Mouse (Mus musculus): ENCODE measurements around the gene Olfr1298.

The Olfr1298 gene

DNA sequence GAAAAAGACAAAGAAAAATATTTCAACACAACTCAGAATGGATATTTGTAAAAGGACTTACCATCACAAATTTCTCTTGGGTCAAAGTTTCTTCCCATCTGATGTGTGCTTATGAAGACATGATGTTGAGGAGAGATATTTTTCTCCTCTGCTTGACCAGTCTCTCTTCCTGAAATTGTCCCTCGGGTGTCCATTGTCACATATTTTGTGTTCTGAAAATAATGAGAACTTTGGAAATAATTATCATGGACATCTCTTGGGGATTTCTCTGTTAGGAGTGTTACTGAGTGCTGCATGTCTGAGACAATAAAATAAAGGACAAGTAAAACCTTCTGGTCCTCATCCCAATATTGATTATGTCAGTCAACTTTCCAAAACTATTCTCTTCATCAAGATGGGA lies at the start of gene Olfr1298:
Gene Olfr1298 (minus strand): TSS at position 101 of the 400 bp plus-strand sequence.
- no peak for DNase-seq

DNA sequence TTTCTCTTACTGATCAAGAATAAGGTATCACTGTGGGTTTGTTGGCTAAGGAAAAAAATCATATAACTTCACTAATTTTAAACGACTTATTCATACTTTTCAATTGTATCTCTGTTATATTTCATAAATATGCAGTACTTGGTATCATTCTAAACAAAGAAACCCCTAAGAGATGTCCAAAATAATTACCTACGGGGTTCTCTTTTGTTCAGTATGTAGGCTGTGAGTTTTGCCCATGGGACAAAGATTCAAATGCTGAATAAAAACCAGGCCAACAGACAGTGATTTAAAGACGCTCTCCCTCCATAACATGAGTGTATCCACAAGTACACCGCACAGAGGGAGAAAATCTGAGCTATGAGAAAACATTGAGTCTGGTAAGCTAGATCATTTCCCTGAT lies 12.1 kb upstream of the Olfr1298 start, which contains the start of gene Olfr1299:
Gene Olfr1299 (plus strand): TSS at position 301 of the 400 bp plus-strand sequence.
- no peak for DNase-seq

DNA sequence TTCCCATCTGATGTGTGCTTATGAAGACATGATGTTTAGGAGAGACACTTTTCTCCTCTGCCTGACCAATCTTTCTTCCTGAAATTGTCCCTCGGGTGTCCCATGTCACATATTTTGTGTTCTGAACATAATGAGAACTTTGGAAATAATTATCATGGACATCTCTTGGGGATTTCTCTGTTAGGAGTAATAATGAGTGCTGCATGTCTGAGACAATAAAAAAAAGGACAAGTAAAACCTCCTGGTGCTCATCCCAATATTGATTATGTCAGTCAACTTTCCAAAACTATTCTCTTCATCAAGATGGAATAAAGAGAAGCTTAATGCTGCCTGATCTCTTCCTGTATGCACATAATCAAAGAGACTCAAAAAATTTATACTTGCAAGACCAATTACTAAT lies 22.6 kb downstream of the Olfr1298 start, which contains the start of gene Olfr1297:
Gene Olfr1297 (minus strand): TSS at position 101 of the 400 bp plus-strand sequence.
- DNase-seq, result no peak
